Mouse (Mus musculus) neural tube, embryonic 15.5 days (tissue): ENCODE results near the gene Amz2. TPM values are rescaled to one million over a fixed set of nuclear protein-coding genes. Genes with fewer than 3 reads are reported as not detected.

Experiments
- ATAC-seq: fragments of 200-750 bp; cut with Nextera tagmentation; 2 replicates; pipeline ENCODE4 v1.8.0; 2017; ENCODE audit warnings: mild to moderate bottlenecking, moderate TSS enrichment, moderate library complexity; ENCODE audit not compliant: low FRiP score
- H3K27ac ChIP-seq: fragments of 300-500 bp; sonication (generic); replicated peaks from 2 replicates; pipeline ENCODE4 v1.5.1; 2015; ENCODE audit warnings: mild to moderate bottlenecking, inconsistent platforms
- H3K27me3 ChIP-seq: fragments of 300-500 bp; sonication (generic); replicated peaks from 2 replicates; pipeline ENCODE4 v1.6.1; 2015; ENCODE audit warnings: inconsistent platforms
- H3K36me3 ChIP-seq: fragments of 300-500 bp; sonication (generic); 2 replicates; pipeline ENCODE4 v1.6.1; 2015; ENCODE audit warnings: inconsistent platforms
- H3K4me1 ChIP-seq: fragments of 300-500 bp; sonication (generic); 2 replicates; pipeline ENCODE4 v1.6.1; 2015; ENCODE audit warnings: inconsistent platforms
- H3K4me2 ChIP-seq: fragments of 300-500 bp; sonication (generic); 2 replicates; pipeline ENCODE4 v1.6.1; 2015; ENCODE audit warnings: inconsistent platforms, mild to moderate bottlenecking, moderate library complexity
- H3K4me3 ChIP-seq: fragments of 300-500 bp; sonication (generic); replicated peaks from 2 replicates; pipeline ENCODE4 v1.5.1; 2015; ENCODE audit warnings: mild to moderate bottlenecking, inconsistent platforms
- H3K9ac ChIP-seq: fragments of 300-500 bp; sonication (generic); replicated peaks from 2 replicates; pipeline ENCODE4 v1.6.1; 2015; ENCODE audit warnings: mild to moderate bottlenecking, inconsistent platforms
- H3K9me3 ChIP-seq: fragments of 300-500 bp; sonication (generic); replicated peaks from 2 replicates; pipeline ENCODE4 v1.6.1; 2016; ENCODE audit warnings: inconsistent platforms
- WGBS: fragments of 180-500 bp; shearing (Covaris S2); methylation state at CpG from one replicate; pipeline ENCODE4 v1.1.7; 2015; ENCODE audit warnings: mixed read lengths; 5-methylcytosine and 5-hydroxymethylcytosine counted together
- polyA plus RNA-seq: library from polyadenylated mRNA; unstranded; fragments of >200 nt; fragmentation: Nextera tagmentation; extraction: Ambion mirVana; gene quantifications from 2 replicates; pipeline ENCODE4 v1.2.1, GENCODE M21; 2015

Gene Amz2
- polyA plus RNA-seq, 1 experiment from 2014 or later, result 50.1 TPM

DNA sequence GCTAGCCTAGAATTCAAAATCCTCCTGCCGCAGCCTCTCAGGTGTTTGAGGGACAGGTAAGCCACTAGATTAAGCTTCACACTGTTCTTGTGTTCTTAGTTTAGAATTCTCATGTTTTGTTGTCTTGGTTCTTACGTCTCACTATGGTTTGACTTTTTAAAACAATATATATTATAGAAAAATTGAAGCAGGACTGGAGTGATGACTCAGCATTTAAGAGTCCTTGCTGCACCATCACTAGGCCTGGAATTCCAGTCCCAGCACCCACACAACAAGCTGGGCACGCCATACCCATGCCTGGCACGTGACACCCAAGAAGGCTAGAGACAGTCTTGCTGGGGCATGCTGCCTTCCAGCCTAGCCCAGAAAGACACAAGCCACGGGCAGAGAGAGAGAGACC is 19.3 kb upstream of the Amz2 start:
- H3K4me1 ChIP-seq, result no peaks in the 10 kb centered on the region

DNA sequence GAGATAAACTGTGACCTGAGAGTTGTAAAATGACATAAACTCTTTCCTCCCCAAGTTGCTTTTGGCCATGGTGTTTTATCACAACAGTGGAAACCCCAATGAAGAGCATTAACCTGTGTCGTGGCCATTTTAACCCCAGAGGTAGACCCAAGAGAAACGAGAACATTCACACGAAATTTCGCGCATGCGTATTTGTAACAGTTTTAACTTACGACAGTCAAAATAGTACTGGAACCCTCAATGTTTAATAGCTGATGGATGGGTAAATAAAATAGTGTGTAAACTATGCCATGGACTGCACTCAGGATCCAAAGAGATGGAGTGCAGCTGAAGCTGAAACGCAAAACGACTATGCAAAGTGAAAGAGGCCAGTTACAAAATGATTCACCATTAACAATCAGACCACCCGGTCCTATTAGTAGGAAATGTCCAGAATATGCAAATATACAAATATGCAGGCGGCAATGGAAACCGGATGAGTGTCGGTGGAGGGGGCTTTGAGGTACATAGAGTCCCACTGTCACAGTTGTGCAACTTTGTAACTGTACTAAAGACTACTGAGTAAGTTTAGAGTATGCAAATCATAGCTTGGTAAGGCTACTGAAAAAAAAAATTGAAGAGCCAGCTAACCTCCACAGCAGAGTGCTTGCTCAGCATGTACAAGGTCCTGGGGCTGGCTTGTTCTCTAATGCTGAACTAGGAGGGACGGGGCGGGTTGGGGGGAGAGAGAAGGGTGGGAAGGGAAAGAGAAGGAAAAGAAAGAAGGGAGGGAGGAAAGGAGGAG is 15.4 kb upstream of the Amz2 start:
- Histone ChIP-seq H3K4me3 (no peak overlapping the region), H3K27me3 (no peaks in the 10 kb centered on the region), H3K4me1 (no peaks in the 10 kb centered on the region), H3K4me2 (no peak overlapping the region), H3K27ac (no peak overlapping the region), H3K36me3 (no peaks in the 10 kb centered on the region), H3K9me3 (no peaks in the 10 kb centered on the region), H3K9ac (no peak overlapping the region)
- 88% methylated on average over 15 of the region's 15 CpGs for WGBS
- no peak for ATAC-seq

More for the DNA sequence above, 19.3 kb upstream of the Amz2 start:
- no peak overlapping the region for H3K4me3 ChIP-seq
- WGBS, result 91% methylated on average over 5 of the region's 5 CpGs
- H3K9ac ChIP-seq, result no peak overlapping the region
- H3K9me3 ChIP-seq, result no peaks in the 10 kb centered on the region
- no peak overlapping the region for H3K27ac ChIP-seq
- H3K36me3 ChIP-seq, result no peaks in the 10 kb centered on the region
- H3K4me2 ChIP-seq, result no peak overlapping the region
- no peaks in the 10 kb centered on the region for H3K27me3 ChIP-seq
- ATAC-seq, result no peak

DNA sequence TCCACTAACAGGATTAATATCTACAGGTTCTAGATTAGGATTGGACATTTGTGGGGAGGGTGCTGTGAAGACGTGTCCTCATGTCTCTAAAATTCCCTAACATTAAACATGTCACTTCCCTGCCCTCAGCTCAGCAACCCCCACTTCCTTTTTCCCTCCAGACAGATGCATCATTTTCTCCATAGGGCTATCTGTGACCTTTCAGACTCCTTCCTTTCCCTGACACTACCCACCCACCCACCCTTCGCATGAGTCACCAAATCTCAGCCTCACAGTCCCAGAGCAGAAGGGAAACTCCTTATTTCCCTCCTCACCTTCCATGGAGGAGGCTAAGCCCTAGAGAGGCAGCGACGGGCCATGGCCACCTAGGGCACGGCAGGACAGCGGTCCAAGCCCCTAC is 12.1 kb upstream of the Amz2 start, which contains the start of gene 9930022D16Rik:
Gene 9930022D16Rik, plus strand, starts transcription at position 301 of the 400 bp plus-strand sequence.
- no peaks in the 10 kb centered on the region for H3K27me3 ChIP-seq
- no peak within 1 kb of the TSS for H3K27ac ChIP-seq
- no peak within 1 kb of the TSS for H3K9ac ChIP-seq
- 89% methylated on average over 6 of the region's 6 CpGs for WGBS
- no peaks in the 10 kb centered on the region for H3K9me3 ChIP-seq
- H3K4me1 ChIP-seq, result no peaks in the 10 kb centered on the region
- ATAC-seq, result no peak
- no peak within 1 kb of the TSS for H3K4me3 ChIP-seq
- H3K4me2 ChIP-seq, result no peak within 1 kb of the TSS
- no peaks in the 10 kb centered on the region for H3K36me3 ChIP-seq

DNA sequence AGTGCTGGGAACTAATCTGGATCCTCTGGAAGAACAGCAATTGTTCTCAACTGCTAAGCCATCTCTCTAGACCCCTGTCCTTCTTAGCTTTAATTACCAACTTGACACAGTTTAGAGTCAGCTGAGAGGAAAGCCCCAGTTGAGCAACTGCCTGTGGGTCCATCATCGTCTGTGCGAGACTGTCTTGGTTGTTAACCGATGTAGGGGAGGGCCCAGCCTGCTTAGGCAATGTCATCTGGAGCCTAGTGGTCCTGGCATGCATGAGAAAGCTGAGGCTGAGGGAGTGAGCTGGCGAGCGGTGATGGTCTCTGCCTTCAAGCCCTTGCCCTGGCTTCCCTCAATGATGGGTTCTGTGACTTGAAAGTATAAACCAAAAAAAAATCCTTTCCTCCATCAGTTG is 10.9 kb upstream of the Amz2 start:
- 84% methylated on average over 5 of the region's 5 CpGs for WGBS
- no peak overlapping the region for H3K4me3 ChIP-seq
- no peak for ATAC-seq

DNA sequence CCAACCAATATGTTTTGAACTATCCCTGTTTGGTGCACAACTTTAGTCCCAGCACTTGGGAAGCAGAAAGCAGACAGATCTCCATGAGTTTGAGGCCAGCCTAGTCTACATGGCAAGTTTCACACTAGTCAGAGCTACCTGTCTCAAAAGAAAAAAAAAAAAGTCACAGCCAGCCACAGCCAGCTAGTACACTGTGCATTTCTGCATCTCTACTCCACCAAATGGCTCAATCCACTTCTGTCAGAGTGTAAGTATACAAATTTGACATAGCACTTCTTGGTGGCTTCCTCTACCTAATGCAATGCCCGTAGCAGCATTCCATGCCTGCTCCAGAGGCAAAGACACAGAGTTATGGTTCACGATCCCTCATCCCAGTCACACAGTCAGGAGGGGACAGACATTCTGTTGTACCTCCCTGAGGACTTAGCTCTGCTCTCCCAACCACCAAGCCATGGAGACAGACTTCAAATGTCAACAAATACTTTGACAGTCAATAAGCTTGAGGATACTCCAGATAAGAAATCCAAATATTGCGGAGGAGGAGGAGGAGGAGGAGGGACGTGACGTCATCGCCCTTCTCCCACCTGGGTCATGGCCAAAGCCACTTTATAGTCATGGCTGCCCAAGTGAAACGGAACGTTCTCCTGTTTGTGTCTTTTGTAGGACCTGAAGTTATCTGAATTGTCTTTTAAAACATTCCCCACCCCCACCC is 8.9 kb upstream of the Amz2 start:
- no peaks in the 10 kb centered on the region for H3K27me3 ChIP-seq
- 80% methylated on average over 8 of the region's 8 CpGs for WGBS
- no peaks in the 10 kb centered on the region for H3K36me3 ChIP-seq
- ATAC-seq, result no peak
- H3K9ac ChIP-seq, result no peak overlapping the region
- no peaks in the 10 kb centered on the region for H3K9me3 ChIP-seq
- H3K4me2 ChIP-seq, result no peak overlapping the region
- H3K4me3 ChIP-seq, result no peak overlapping the region
- H3K27ac ChIP-seq, result no peak overlapping the region
- H3K4me1 ChIP-seq, result no peaks in the 10 kb centered on the region

More for the DNA sequence above, 10.9 kb upstream of the Amz2 start:
- Histone ChIP-seq H3K9ac (no peak overlapping the region), H3K36me3 (no peaks in the 10 kb centered on the region), H3K4me2 (no peak overlapping the region), H3K4me1 (no peaks in the 10 kb centered on the region), H3K27me3 (no peaks in the 10 kb centered on the region), H3K27ac (no peak overlapping the region), H3K9me3 (no peaks in the 10 kb centered on the region)

DNA sequence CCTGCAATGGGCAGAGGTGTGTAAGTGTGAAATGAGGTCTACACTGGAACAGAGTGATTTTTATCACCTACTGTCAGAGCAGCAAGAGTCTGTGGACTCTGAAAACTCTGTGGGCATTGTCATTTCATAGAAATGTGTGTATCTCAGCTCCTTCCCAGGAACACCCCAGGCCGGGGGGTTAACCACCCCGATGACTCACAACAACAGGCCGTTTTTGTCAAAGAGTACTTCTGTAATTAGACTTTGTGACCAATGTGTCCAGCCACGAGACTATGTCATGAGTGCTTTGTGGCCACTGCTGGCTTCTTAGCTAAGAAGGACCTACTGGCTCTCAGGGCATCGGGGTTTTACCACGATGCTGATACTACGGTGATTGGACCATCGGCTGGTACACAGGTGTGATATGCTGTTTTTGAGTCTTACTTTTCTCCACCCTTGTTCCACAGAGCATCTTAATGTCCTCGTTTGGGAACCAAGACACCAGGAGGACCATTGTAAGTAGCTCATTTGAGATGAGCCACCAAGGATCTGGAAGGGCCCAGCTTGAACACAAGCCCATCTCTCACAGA is 8.2 kb upstream of the Amz2 start:
- WGBS, result 91% methylated on average over 9 of the region's 9 CpGs
- Histone ChIP-seq H3K4me1 (no peaks in the 10 kb centered on the region), H3K27ac (no peak overlapping the region), H3K4me2 (no peak overlapping the region), H3K4me3 (no peak overlapping the region), H3K36me3 (no peaks in the 10 kb centered on the region), H3K9me3 (no peaks in the 10 kb centered on the region), H3K27me3 (no peaks in the 10 kb centered on the region), H3K9ac (no peak overlapping the region)
- no peak for ATAC-seq

DNA sequence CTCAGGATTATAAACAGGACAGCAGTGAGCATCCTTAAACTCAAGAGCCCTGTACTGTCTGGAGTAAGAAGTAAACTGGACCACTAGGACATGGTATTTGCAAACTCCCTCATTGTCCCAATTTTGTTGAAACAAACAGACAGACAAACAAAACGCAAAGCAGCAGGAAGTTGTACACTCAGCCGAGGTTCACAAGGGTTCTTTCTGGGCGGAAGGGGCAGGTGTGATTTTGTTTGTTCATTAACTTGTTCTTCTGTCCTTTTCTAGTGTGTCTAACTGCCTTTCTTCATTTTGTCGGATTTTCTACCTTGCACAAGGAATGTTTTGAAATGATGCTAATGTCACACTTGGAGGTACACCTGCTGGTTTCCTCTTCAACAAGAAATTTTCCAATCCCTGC is 6.3 kb upstream of the Amz2 start:
- Histone ChIP-seq H3K4me3 (no peak overlapping the region), H3K9ac (no peak overlapping the region), H3K27me3 (no peaks in the 10 kb centered on the region), H3K27ac (no peak overlapping the region), H3K4me1 (no peaks in the 10 kb centered on the region), H3K36me3 (no peaks in the 10 kb centered on the region), H3K9me3 (no peaks in the 10 kb centered on the region), H3K4me2 (no peak overlapping the region)
- WGBS, result 65% methylated on average over 4 of the region's 4 CpGs
- no peak for ATAC-seq

DNA sequence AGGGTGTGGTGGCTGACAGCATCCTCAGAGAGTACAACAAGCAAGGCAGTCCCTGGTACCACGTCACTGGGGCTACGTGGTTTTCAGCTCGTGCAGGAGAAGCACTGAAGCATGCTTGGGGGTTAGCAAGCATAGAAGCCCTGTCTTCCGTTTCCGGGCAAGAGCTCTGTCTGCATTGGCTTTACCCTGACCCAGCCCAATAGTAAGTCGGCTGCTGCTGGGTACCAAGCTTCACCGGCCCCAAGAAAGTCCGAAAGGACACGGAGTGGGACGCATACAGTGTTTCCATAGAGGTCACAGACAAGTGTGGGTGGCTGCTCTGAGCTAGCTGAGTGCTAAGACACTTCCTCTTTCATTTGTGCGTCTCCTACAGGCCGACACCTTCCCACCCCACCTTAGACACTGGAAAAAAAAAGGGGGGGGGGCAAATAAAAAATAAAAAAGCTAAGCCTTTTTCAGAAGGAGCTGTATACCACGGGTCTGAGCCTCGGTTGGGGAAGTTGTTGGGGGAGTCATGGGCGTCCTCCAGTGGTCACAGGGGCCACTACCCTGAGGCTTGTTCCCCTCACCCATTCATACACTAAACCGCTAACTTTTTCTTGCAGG is 5.7 kb upstream of the Amz2 start:
- Histone ChIP-seq H3K27ac (no peak overlapping the region), H3K9ac (no peak overlapping the region), H3K4me2 (no peak overlapping the region), H3K4me3 (no peak overlapping the region), H3K4me1 (0 out of 2 replicates have a peak, but pooled peaks cover 1% of the 10 kb centered on the region), H3K9me3 (no peaks in the 10 kb centered on the region), H3K27me3 (no peaks in the 10 kb centered on the region), H3K36me3 (no peaks in the 10 kb centered on the region)
- 56% methylated on average over 16 of the region's 16 CpGs for WGBS
- no peak for ATAC-seq

DNA sequence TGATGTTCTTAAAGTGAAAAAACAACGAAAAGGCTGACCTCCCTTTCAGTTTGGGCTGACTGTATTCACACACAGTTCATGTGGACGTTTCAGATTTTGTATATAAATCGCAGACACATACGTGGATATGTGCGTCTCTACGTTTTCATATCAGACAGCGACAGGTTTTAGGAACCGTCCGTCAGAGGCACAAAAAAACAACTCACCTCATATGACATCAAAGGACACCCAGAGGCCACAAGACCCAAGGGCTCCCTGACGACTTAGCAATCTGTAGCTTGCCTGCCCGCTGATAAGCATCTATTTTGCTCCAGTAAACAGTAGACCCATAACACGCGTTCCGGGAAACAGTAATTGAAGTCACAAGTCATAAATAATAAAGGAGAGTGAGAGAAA is 5.2 kb upstream of the Amz2 start:
- H3K4me3 ChIP-seq, result no peak overlapping the region
- H3K4me1 ChIP-seq, result 0 out of 2 replicates have a peak, but pooled peaks cover 5% of the 10 kb centered on the region
- H3K9me3 ChIP-seq, result no peaks in the 10 kb centered on the region
- no peak for ATAC-seq
- no peak overlapping the region for H3K27ac ChIP-seq
- H3K9ac ChIP-seq, result no peak overlapping the region
- H3K27me3 ChIP-seq, result no peaks in the 10 kb centered on the region
- H3K36me3 ChIP-seq, result no peaks in the 10 kb centered on the region
- 78% methylated on average over 14 of the region's 14 CpGs for WGBS
- H3K4me2 ChIP-seq, result no peak overlapping the region

DNA sequence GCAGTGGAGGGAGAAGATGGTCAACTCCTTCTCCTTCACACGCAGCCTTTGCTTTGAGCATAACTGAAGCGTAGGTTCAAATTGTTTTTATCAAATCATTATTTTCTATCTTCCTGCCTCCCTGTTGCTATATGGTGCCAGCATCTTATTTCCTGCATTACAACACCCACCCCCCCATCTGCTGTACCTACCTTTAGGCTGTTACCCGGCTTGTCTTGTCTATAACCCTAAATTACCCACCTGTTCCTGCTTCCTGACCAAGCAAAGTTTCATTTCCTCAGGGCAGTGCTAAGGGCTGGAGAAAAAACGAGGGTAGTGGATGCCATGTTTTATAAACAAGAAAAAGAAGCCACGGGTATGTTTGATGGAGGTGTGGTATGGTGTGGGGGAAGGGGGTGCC is 4.5 kb upstream of the Amz2 start:
- 0 out of 2 replicates have a peak, but pooled peaks cover 5% of the 10 kb centered on the region for H3K4me1 ChIP-seq
- ATAC-seq, result no peak
- H3K27ac ChIP-seq, result no peak overlapping the region
- no peak overlapping the region for H3K4me3 ChIP-seq
- H3K36me3 ChIP-seq, result no peaks in the 10 kb centered on the region
- no peak overlapping the region for H3K4me2 ChIP-seq
- no peaks in the 10 kb centered on the region for H3K9me3 ChIP-seq
- H3K9ac ChIP-seq, result no peak overlapping the region
- H3K27me3 ChIP-seq, result no peaks in the 10 kb centered on the region
- 80% methylated on average over 5 of the region's 5 CpGs for WGBS

DNA sequence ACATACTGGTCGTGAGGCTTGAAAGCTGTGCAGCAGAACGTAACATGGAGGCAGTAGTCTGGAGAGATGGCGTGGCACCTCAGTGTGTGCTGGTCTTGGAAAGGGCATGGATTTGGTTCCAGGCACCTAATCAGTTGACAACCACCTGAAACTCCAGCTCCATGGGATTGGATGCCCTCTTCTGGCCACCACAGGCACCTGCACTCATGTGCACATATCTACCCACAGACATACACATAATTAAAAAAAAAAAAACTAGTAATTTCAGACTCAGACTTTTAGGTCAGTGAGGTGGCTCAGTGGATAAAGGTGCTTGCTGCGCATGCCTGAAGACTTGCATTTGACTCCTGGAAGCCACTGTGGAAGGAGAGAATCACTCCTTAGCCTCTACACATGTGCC is 3.5 kb upstream of the Amz2 start:
- Histone ChIP-seq H3K4me2 (no peak overlapping the region), H3K27me3 (no peaks in the 10 kb centered on the region), H3K36me3 (no peaks in the 10 kb centered on the region), H3K9ac (no peak overlapping the region), H3K9me3 (no peaks in the 10 kb centered on the region), H3K4me1 (peaks cover 12% of the 10 kb centered on the region), H3K4me3 (no peak overlapping the region), H3K27ac (no peak overlapping the region)
- WGBS, result 98% methylated on average over 4 of the region's 4 CpGs
- no peak for ATAC-seq
